In the genomic region with DNA sequence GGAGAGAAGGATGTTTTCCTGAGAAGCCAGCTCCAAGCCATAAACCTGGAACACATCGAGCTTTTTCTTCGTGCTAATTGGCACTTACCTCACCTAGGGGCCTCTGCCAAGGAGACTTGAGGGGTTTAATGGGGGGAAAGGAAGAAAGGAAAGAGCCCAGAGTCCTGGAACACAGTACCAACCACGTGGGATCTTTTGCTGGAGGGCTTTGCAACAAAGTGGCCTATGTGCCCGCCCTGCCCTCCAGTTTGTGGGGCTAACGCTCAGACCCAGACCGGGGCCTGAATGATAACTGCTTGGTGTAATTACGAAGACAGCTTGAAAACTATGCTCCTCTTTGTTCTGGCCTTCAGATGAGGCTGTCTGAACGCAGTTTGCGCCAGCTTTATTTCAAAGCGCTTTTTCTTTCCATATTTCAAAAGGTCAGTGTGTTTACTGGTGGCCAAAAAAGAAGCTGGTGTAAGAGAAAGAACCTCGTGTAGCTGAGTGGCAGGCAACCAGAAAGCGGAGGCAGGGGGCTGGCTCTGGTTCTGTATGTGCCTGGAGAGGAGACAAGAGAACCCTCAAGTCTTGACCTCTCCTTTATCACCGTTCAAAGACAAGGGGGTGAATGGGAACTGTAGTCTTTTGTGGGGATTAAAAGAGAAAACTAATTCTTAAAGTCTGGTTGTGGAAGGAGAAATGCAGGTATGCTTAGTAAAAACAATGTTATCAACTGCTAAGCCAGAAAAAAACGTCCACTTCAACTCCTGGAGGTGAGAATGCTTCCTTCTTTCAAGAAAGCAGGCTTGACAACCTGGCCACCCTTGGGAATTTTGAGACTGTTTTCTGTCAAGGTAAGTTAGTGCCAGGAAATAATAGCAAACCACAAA, we compare ENCODE assay signal across 7 mouse cellular contexts.
A peak's percentile ranks its signal among the peaks of the same experiment; 100 is the strongest.
DNase-seq lines count a peak whose midpoint lies in the region; ATAC-seq lines count a peak whose summit lies in the region.

No protein-coding gene starts in this region.

- no peak for ATAC-seq in inflammation-experienced regulatory T-cells, adult 6 months

- DNase-seq in brain, embryonic 18.5 days (ENCODE audit: low read depth, low spot score): peak; percentile 61
- peak; percentile 35 for DNase-seq in cerebellum, adult 9-10 months
- peak; percentile 38 to 52 for DNase-seq in frontal cortex, postnatal 10 days (ENCODE audit: low spot score in 2 of 2)
- DNase-seq in left cerebral cortex, postnatal 10 days (ENCODE audit: extremely low spot score in 1 of 2, low spot score in 2 of 2): peak; percentile 33 to 66
- DNase-seq in right cerebral cortex, postnatal 10 days (ENCODE audit: low spot score in 2 of 2): peak; percentile 73 to 81
- DNase-seq in thymus, postnatal 36 days: no peak

- intact Hi-C loops in left cerebral cortex, postnatal 10 days (cut with DNase I): no loop called here

Comparison
In these comparisons a context has a peak if more than half of its experiments do, and no peak if none do; other contexts are left out.
1. DNase-seq: peak in brain, embryonic 18.5 days (single experiment), cerebellum, adult 9-10 months (single experiment), frontal cortex, postnatal 10 days (2 of 2), left cerebral cortex, postnatal 10 days (2 of 2) and right cerebral cortex, postnatal 10 days (2 of 2); none in thymus, postnatal 36 days (0 of 2).